Mouse (Mus musculus) bone marrow, adult 2 months (tissue): ENCODE measurements at regions not wholly inside any gene's neighbourhood (a gene's known extent, or its start where the extent isn't known, plus 50 kb on each side); places are given as distances from the start of the nearest gene placed in this dataset.

Source experiments
- CTCF ChIP-seq: fragments of 200-500 bp; IDR thresholded peaks from 2 replicates; pipeline ENCODE4 v1.5.1; 2011; ENCODE audit warnings: low read length, control low read depth; ENCODE audit not compliant: control insufficient read depth, insufficient read depth
- POLR2A ChIP-seq: fragments of 200-500 bp; IDR thresholded peaks from 2 replicates; pipeline ENCODE4 v1.6.1; 2011; ENCODE audit warnings: low read depth, mild to moderate bottlenecking, control low read depth, low read length, borderline replicate concordance; ENCODE audit not compliant: control insufficient read depth

GRCm38 (mm10) chr4:54611990-54612980 is 332.6 kb upstream of the Zfp462 start:
- TF ChIP-seq CTCF (no peak), POLR2A (no peak)
